Mouse (Mus musculus) cortical plate, adult 2 months (tissue): ENCODE data around the gene Pawr.

ENCODE experiments used
- CTCF ChIP-seq: fragments of 200-500 bp; IDR thresholded peaks from 2 replicates; pipeline ENCODE4 v1.5.1; 2011; ENCODE audit warnings: mild to moderate bottlenecking, control low read depth, low read length; ENCODE audit not compliant: insufficient read depth; ENCODE audit errors: extremely low read depth
- POLR2A ChIP-seq: fragments of 200-500 bp; IDR thresholded peaks from 2 replicates; pipeline ENCODE4 v1.6.1; 2011; ENCODE audit warnings: mild to moderate bottlenecking, low read length, control low read depth; ENCODE audit not compliant: insufficient read depth; ENCODE audit errors: extremely low read depth

- TF ChIP-seq POLR2A (no peak), CTCF (no peak)
These were observed 56.5 kb downstream of the Pawr start for GRCm38 (mm10) chr10:108388410-108388915.
